Mouse (Mus musculus) erythroblast, embryonic 14.5 days (primary cell): ENCODE data around the gene Gm10961.

Experiments used
- GATA1 ChIP-seq: IDR thresholded peaks from 2 replicates; pipeline ENCODE4 v1.6.1; 2012; ENCODE audit warnings: low read length, inconsistent platforms, mixed read lengths
- TAL1 ChIP-seq: IDR thresholded peaks from 3 replicates; pipeline ENCODE4 v1.6.1; 2012; ENCODE audit warnings: low read length, inconsistent platforms, mixed read lengths

DNA sequence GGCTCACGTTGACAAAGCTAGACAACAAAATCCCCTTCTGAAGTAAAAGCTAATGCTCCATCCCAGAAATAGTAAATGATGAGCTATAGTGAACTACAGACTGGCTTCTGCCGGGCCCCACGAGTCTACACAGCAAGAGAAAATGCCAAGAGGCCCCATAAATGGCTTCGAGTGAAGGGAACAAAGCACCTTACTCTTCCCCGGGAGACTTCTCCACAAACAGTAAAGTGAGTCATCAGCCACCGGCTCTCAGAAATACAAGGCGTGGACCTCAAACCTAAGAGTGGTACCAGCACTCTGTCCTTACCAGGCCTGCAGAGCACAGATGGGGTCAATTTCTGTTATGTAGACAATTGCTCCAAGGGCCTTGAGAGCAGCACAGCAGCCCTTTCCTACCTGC is 37.7 kb downstream of the Gm10961 start:
- TF ChIP-seq GATA1 (no peak), TAL1 (no peak)
